Comparison of ENCODE assay signal across 18 mouse cellular contexts in genomic region chr3:120685227-120685626, GRCm38 (mm10).
DNase-seq lines count a peak whose midpoint lies in the region; ATAC-seq and TF ChIP-seq lines count a peak whose summit lies in the region.
"Had no signal": no experiment of that assay in that cellular context is flagged by ENCODE, and none has a peak within 500 bp of the region (broad histone marks: within the 10 kb centered on the region; RNA-seq: fewer than 3 reads in every experiment).

No protein-coding gene starts in this region.

- no peak overlapping the region for H3K27ac ChIP-seq in lung, embryonic 14.5 days (ENCODE audit: low read depth)

- 39% methylated on average over 4 of the region's 4 CpGs for WGBS in lung, embryonic 14.5 days

- H3K4me1 ChIP-seq in lung, embryonic 14.5 days (ENCODE audit: insufficient read depth), result no peaks in the 10 kb centered on the region; the same call in 1 of the 2 replicates

- peak; percentile 72; the same call in 1 of the 2 replicates for ATAC-seq in lung, embryonic 14.5 days (ENCODE audit: insufficient read depth)
- ATAC-seq: activated CD4-positive, CD25-positive, alpha-beta regulatory T cell, adult 4 months; CD4-positive, CD25-positive, alpha-beta regulatory T cell, adult 4 months; Patski had no signal

- no peak overlapping the region for H3K4me3 ChIP-seq in lung, embryonic 14.5 days (ENCODE audit: low read depth, low read length)

- H3K9me3 ChIP-seq in lung, embryonic 14.5 days (ENCODE audit: low read depth, low read length), result no peaks in the 10 kb centered on the region

- peak; percentile 57 for DNase-seq in lung, embryonic 14.5 days
- DNase-seq in lung, postnatal 36 days, result no peak
- DNase-seq: adrenal gland, adult 2 months; adrenal gland, adult 8-10 months; adrenal gland, postnatal 10 days; adrenal gland, postnatal 14 days; adrenal gland, postnatal 25 days; adrenal gland, postnatal 36 days; B cell, adult 2 months; cerebellum, adult 11 months; cerebellum, adult 11-12 months; cerebellum, adult 18-20 months; cerebellum, adult 2 months had no signal

- H3K4me2 ChIP-seq in lung, embryonic 14.5 days, result no peak overlapping the region

- H3K9ac ChIP-seq in lung, embryonic 14.5 days, result no peak overlapping the region

- TF ChIP-seq CTCF in lung, embryonic 14.5 days (IDR thresholded peaks at IDR 0.05; ENCODE audit: low read depth), result no peak

- H3K36me3 ChIP-seq in lung, embryonic 14.5 days (ENCODE audit: insufficient read depth), result no peaks in the 10 kb centered on the region
- H3K36me3 ChIP-seq: G1E had no signal

- no peaks in the 10 kb centered on the region for H3K27me3 ChIP-seq in lung, embryonic 14.5 days (ENCODE audit: insufficient read depth, low read length)
- H3K27me3 ChIP-seq: CH12.LX, Patski had no signal
